Mouse (Mus musculus) T-helper 2 cell (primary cell): ENCODE measurements around the gene Syt6.
"Not testable (repeated sequence)": the region's sequence is repeated elsewhere in the genome, so short reads cannot be mapped to it uniquely, and the experiment has no call there.

Source experiments
- in situ Hi-C: fragments of 300-600 bp; cut with MboI, MseI; formaldehyde crosslinking; loops from one replicate; pipeline ENCODE4 v1.15.1; 2025; ENCODE audit warnings: high pct_unique_total_duplicates

Gene Syt6

GRCm38 (mm10) chr3:103601011-103601410, 26.0 kb downstream of the Syt6 start:
- in situ Hi-C loops, result no loop called here

DNA sequence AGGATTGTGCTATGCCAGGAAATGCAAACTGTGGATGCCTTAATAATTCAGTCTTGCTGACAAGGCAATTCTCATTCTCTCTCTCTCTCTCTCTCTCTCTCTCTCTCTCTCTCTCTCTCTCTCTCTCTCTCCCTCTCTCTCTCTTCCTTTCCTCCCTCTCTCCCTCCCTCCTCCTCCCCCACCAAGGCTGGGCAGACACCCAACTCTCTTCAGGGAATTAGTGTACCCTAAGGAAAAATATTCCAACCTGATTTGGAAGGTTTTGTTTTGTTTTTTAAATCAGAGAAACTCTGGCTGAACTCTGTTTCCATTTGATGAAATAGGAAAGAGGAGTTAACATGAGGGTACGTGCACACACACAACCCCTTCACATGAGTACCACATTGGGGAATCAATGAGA, 26.5 kb downstream of the Syt6 start:
- in situ Hi-C loops, result no loop called here

- in situ Hi-C loops, result no loop called here
These were observed 31.1 kb downstream of the Syt6 start for GRCm38 (mm10) chr3:103606045-103606597.

- in situ Hi-C loops, result no loop called here
These were observed 31.9 kb downstream of the Syt6 start for GRCm38 (mm10) chr3:103606660-103607595.

DNA sequence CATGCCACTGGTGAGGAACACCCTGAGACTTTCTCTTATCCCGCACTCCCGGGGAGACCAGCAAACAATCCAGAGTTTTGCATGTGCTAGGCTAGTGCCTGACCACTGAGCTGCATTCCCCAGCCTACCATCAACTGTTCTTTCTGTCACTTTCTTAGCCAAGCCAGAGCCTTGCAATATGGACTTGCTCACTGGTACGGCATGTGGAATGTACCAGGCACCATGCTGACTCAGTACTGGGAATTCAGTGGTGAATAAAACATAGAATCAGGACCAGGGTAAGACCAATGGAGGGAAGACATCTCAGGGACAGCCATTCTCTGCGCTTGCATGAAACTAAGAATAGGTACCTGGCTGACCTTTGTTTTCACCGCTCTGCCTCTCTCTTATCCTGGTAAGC, 35.2 kb downstream of the Syt6 start:
- in situ Hi-C loops, result no loop called here

DNA sequence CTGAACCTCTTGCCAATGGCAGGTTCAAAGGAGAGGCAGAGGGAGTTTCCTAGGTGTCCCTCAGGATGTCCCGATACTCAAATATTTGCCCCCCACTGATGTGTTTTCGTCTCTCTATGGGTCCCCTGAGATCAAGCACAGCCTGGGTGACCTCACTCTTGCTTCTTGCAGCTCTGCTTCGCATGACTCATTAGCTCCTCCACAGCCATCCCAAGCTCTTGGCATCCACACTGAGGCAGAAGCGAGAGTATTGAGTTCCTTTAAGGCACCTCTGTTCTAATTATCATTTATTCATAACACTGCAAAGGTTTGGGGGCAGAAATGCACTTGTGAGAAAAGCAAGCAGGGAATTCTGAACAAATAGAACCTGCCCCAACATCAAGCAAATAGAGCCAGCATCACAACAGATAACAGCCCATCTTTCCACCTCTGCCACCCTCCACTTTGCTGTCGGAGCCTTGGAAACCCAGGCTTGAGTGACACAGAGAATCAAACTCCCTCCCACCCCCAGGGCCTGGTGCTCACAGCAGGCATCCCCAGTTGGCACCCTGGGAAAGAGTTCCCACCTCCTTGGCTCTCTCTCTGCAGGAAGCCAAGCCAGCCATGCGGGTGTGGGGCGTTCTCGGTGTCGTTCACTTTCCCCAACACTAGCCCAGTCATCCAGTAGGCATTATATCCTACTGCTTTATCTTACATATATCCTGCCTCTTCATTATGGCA, 37.8 kb downstream of the Syt6 start:
- in situ Hi-C loops, result no loop called here

DNA sequence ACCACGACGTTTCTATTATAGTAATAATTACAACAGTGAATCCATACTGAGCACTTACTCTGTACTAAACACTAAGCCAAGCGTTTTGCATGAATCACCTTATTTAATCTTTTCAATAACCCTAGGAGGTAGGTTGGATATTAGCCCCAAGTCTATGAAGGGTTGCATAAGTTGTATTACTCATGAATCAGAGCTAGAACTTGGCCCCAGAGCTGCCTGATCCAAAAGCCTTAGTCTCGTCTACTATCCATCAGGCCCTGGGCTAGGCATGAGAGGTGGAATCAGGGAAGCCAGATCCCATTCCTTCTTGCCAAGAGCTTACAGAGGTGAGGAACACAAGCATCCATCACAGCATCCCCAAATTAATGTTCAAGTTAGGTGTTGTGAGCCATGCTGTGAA, 40.6 kb downstream of the Syt6 start:
- in situ Hi-C loops, result no loop called here

- in situ Hi-C loops, result no loop called here
These were observed 42.0 kb downstream of the Syt6 start for GRCm38 (mm10) chr3:103616981-103617380.

DNA sequence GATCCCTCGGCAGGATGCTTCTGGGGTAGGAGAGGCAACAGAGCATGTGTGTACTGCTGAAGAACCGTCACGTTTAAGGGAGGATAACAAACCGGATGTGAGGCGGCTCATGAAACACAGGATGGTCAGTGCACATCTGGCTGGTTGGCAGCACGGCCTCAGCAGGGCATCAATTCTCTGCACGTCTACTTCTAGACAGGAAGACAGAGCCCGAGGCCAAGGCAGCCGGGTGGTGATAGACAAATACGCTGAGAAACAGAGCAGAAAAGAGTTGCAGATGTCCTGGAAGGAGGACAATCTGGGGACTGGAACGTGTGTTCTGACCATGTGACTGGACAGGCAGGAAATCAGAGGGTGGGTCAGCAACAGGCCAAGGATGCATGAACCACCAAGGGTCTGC, 45.1 kb downstream of the Syt6 start:
- in situ Hi-C loops, result loop anchor here (5.0 kb wide), 1 partner anchor 52 kb away; no protein-coding TSS in a partner anchor

DNA sequence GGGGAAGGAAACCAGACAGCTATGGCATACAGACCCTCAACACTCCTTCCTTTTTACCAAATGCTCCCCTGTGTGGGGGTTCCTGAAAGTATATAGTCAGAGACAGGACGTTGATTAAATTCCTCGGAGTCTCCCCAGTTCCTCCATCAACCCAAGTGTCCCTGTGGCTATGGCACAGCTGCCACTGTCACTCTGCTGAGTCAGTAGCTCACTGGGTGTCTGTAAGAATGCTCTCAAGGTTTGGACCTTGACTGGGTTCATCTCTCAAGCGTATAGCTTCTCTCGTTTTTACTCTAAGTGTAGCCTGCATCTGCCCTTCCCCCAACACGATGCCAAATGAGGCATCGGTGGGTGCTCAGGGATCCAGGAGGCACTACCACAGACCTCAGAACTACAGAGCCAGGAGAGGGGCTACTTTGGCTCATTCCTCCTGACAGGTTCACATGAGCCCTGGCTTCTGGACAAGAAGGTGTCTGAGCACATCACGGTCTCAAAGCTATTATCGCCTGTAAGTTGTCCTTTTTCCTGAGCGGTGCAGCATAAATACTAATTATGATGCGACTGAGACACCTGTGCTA, 49.0 kb downstream of the Syt6 start:
- in situ Hi-C loops, result loop anchor here (5.0 kb wide), 1 partner anchor 48 kb away; no protein-coding TSS in a partner anchor

- in situ Hi-C loops, result loop anchor here (5.0 kb wide), 1 partner anchor 48 kb away; no protein-coding TSS in a partner anchor
These were observed 49.6 kb downstream of the Syt6 start for GRCm38 (mm10) chr3:103624591-103625051.

GRCm38 (mm10) chr3:103625169-103625568, 50.1 kb downstream of the Syt6 start:
- in situ Hi-C loops, result no loop called here

- in situ Hi-C loops, result no loop called here
These were observed 51.5 kb downstream of the Syt6 start for GRCm38 (mm10) chr3:103626481-103626880.

GRCm38 (mm10) chr3:103627661-103628060, 52.6 kb downstream of the Syt6 start:
- in situ Hi-C loops, result no loop called here

DNA sequence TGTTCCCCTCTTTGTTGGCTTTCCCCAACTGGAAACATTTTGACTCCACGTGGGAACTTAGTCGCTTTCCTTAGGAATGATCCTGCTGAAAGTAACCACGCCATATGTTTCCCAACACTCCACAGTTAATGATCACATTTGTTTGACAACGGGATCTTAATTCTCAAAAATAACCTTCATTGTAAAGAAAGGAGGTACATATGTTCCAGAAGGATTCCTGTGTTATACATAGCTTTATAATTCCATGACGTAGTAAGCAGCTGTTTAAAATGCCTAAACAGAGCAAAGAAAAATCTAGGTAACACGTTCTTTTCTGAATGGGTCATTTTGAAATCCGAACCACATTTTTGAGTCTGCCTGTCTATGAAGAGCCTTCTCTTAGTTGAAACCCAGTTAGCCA, 58.1 kb downstream of the Syt6 start:
- in situ Hi-C loops, result no loop called here

GRCm38 (mm10) chr3:103633831-103634230, 58.8 kb downstream of the Syt6 start:
- in situ Hi-C loops, result no loop called here

- in situ Hi-C loops, result no loop called here
These were observed 59.2 kb downstream of the Syt6 start for GRCm38 (mm10) chr3:103634256-103634655.

DNA sequence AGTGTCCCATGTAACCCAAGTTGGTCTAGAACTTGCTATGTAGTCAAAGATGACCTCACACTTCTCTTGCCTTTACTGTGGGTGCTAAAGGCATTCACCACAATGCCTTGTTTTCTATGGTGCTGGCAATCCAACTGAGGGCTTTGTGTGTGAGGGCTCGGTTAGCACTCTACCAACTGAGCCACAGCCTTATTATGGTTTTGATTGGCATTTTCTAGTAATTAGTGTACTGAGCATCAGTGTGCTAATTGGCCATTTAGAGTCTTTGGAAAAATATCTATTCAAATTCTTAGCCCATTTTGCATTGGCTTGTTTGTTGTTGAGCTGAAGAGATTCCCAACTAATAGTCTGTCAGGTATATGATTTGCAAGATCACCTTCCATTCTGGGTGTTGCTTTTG, 62.6 kb downstream of the Syt6 start:
- in situ Hi-C loops, result no loop called here

DNA sequence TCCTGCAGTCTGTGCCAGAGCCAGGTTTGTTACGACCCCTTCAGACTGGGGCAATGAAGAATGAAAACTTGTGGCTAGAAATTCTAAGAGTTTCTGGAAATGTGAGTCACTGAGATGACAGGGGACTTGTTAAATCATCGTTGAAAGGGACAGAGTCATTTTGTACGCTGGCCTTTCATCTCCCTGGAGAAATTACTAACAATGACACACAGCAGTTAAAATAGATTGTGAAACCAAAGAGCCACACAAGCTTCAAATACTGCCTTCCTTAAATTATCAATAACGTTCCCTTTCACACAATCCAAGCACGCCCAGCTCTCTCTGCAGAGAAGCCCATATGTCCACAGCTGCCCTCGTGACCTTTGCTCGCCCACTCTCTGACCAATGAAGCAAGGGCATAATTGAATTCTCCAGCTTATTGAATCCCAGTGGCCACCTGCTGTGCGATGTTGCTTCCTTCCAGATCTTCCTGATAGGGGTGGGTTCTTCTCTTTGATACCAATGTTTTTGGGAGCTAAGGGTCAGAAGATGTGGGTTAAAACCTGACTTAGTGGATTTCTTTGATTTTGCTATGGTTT, 65.3 kb downstream of the Syt6 start:
- in situ Hi-C loops, result no loop called here

DNA sequence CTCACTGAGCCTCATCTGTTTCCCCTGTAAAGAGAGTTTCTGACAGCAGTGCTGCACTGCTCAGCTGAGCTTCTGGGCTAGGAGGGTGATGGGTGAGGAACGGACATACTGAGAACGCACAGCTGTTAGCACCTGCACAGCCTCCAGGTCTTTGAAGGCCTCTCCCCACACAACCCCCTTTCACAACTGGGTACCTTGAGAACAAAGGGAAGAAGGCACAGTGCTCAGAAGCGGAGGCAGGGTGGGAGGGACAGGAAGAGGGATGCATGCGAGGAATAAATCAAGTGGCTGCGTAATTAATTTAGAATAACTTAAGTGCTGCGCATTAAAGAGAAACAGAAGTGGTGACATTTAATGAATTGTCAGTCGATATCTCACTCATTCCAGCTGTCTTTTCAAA, 66.3 kb downstream of the Syt6 start:
- in situ Hi-C loops, result no loop called here

DNA sequence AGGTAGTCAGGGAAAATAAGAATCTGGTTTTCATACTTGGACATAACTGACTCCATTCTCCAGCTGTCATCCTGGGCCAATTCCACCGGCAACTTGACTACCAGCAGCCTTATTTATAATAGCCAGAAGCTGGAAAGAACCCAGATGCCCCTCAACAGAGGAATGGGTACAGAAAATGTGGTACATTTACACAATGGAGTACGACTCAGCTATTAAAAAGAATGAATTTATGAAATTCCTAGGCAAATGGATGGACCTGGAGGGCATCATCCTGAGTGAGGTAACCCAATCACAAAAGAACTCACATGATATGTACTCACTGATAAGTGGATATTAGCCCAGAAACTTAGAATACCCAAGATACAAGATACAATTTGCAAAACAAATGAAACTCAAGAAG, 70.9 kb downstream of the Syt6 start, which contains the start of gene Atg4a-ps:
Atg4a-ps (minus strand) TSS at position 101 of the 400 bp plus-strand sequence.
- in situ Hi-C loops, result not testable (repeated sequence)
